Mouse (Mus musculus): ENCODE measurements around the gene Gadd45a. TPM values are rescaled to one million over a fixed set of nuclear protein-coding genes. Genes with fewer than 3 reads are reported as not detected.

Gene Gadd45a
- polyA plus RNA-seq, 1 experiment from 2014 or later = 6.5 TPM

- H3K36me3 ChIP-seq (ENCODE audit: control insufficient read depth, insufficient read depth) = no peaks in the 10 kb centered on the region
- no peak overlapping the region for H3K9ac ChIP-seq (ENCODE audit: low read length)
- no peaks in the 10 kb centered on the region for H3K4me1 ChIP-seq (ENCODE audit: control insufficient read depth, insufficient read depth, low read length)
- 91% methylated on average over 2 of the region's 2 CpGs for WGBS
- no peak overlapping the region for H3K27ac ChIP-seq (ENCODE audit: low read length)
- no peak overlapping the region for H3K4me3 ChIP-seq (ENCODE audit: low read length)
- H3K9me3 ChIP-seq (replicated peaks; ENCODE audit: control insufficient read depth, low read length) = no peaks in the 10 kb centered on the region
- ATAC-seq (replicated peaks; ENCODE audit: extremely low read depth, insufficient read depth, low FRiP score) = no peak
- no peak overlapping the region for H3K4me2 ChIP-seq (ENCODE audit: low read depth, low read length)
- H3K27me3 ChIP-seq (ENCODE audit: control insufficient read depth, insufficient read depth, low read length) = no peaks in the 10 kb centered on the region
These were observed 38.6 kb downstream of the Gadd45a start for GRCm38 (mm10) chr6:66998645-66999044.

- no peak overlapping the region for H3K9ac ChIP-seq (ENCODE audit: low read length)
- no peak overlapping the region for H3K4me2 ChIP-seq (ENCODE audit: low read depth, low read length)
- no peaks in the 10 kb centered on the region for H3K36me3 ChIP-seq (ENCODE audit: control insufficient read depth, insufficient read depth)
- ATAC-seq (replicated peaks; ENCODE audit: extremely low read depth, insufficient read depth, low FRiP score) = no peak
- no peaks in the 10 kb centered on the region for H3K27me3 ChIP-seq (ENCODE audit: control insufficient read depth, insufficient read depth, low read length)
- H3K27ac ChIP-seq (ENCODE audit: low read length) = no peak overlapping the region
- peaks cover 12% of the 10 kb centered on the region for H3K4me1 ChIP-seq (ENCODE audit: control insufficient read depth, insufficient read depth, low read length)
- H3K9me3 ChIP-seq (replicated peaks; ENCODE audit: control insufficient read depth, low read length) = no peaks in the 10 kb centered on the region
- no peak overlapping the region for H3K4me3 ChIP-seq (ENCODE audit: low read length)
- 81% methylated on average over 1 of the region's 1 CpGs for WGBS
These were observed 41.0 kb downstream of the Gadd45a start for GRCm38 (mm10) chr6:66996257-66996656.

- H3K4me1 ChIP-seq (ENCODE audit: control insufficient read depth, insufficient read depth, low read length) = peaks cover 12% of the 10 kb centered on the region
- no peak overlapping the region for H3K4me3 ChIP-seq (ENCODE audit: low read length)
- no peak overlapping the region for H3K4me2 ChIP-seq (ENCODE audit: low read depth, low read length)
- no peaks in the 10 kb centered on the region for H3K27me3 ChIP-seq (ENCODE audit: control insufficient read depth, insufficient read depth, low read length)
- H3K9me3 ChIP-seq (replicated peaks; ENCODE audit: control insufficient read depth, low read length) = no peaks in the 10 kb centered on the region
- no peak overlapping the region for H3K9ac ChIP-seq (ENCODE audit: low read length)
- H3K36me3 ChIP-seq (ENCODE audit: control insufficient read depth, insufficient read depth) = no peaks in the 10 kb centered on the region
- no peak overlapping the region for H3K27ac ChIP-seq (ENCODE audit: low read length)
- ATAC-seq (replicated peaks; ENCODE audit: extremely low read depth, insufficient read depth, low FRiP score) = no peak
- 83% methylated on average over 1 of the region's 1 CpGs for WGBS
These were observed 41.4 kb downstream of the Gadd45a start for GRCm38 (mm10) chr6:66995825-66996224.

DNA sequence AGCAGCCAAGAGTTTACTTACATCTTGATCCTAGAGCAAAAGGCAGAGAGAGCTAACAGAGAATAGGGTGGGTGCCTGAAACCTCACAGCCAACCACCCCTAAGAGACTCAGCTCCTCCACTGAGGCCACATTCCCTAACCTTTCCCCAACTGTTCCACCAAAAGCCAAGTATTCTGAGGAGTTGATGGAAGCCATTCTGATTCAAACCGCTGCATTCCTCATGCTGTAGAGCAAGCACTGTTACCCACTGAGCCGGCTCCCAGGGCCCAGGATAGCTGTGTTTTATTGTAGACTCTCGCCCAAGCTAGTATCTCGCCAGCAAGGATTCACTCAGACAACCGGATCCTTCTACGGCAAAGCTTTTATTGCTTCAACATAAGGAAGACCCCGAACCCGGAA lies 42.3 kb downstream of the Gadd45a start:
- H3K9ac ChIP-seq (ENCODE audit: low read length) = no peak overlapping the region
- no peaks in the 10 kb centered on the region for H3K27me3 ChIP-seq (ENCODE audit: control insufficient read depth, insufficient read depth, low read length)
- no peaks in the 10 kb centered on the region for H3K36me3 ChIP-seq (ENCODE audit: control insufficient read depth, insufficient read depth)
- no peaks in the 10 kb centered on the region for H3K9me3 ChIP-seq (replicated peaks; ENCODE audit: control insufficient read depth, low read length)
- WGBS = 94% methylated on average over 8 of the region's 8 CpGs
- no peak for ATAC-seq (replicated peaks; ENCODE audit: extremely low read depth, insufficient read depth, low FRiP score)
- peaks cover 12% of the 10 kb centered on the region for H3K4me1 ChIP-seq (ENCODE audit: control insufficient read depth, insufficient read depth, low read length)
- no peak overlapping the region for H3K4me3 ChIP-seq (ENCODE audit: low read length)
- H3K27ac ChIP-seq (ENCODE audit: low read length) = no peak overlapping the region
- H3K4me2 ChIP-seq (ENCODE audit: low read depth, low read length) = no peak overlapping the region

- no peak overlapping the region for H3K4me2 ChIP-seq (ENCODE audit: low read depth, low read length)
- WGBS = 69% methylated on average over 8 of the region's 8 CpGs
- no peaks in the 10 kb centered on the region for H3K27me3 ChIP-seq (ENCODE audit: control insufficient read depth, insufficient read depth, low read length)
- no peaks in the 10 kb centered on the region for H3K36me3 ChIP-seq (ENCODE audit: control insufficient read depth, insufficient read depth)
- H3K27ac ChIP-seq (ENCODE audit: low read length) = no peak overlapping the region; the same call in 1 of the 2 replicates
- H3K9me3 ChIP-seq (replicated peaks; ENCODE audit: control insufficient read depth, low read length) = no peaks in the 10 kb centered on the region
- no peak overlapping the region for H3K9ac ChIP-seq (ENCODE audit: low read length)
- peaks cover 12% of the 10 kb centered on the region for H3K4me1 ChIP-seq (ENCODE audit: control insufficient read depth, insufficient read depth, low read length)
- no peak overlapping the region for H3K4me3 ChIP-seq (ENCODE audit: low read length)
- ATAC-seq (replicated peaks; ENCODE audit: extremely low read depth, insufficient read depth, low FRiP score) = no peak
These were observed 44.5 kb downstream of the Gadd45a start for GRCm38 (mm10) chr6:66992786-66993185.

- Histone ChIP-seq H3K4me3 (ENCODE audit: low read length) (no peak overlapping the region), H3K9me3 (replicated peaks; ENCODE audit: control insufficient read depth, low read length) (no peaks in the 10 kb centered on the region), H3K27me3 (ENCODE audit: control insufficient read depth, insufficient read depth, low read length) (no peaks in the 10 kb centered on the region), H3K27ac (ENCODE audit: low read length) (no peak overlapping the region), H3K36me3 (ENCODE audit: control insufficient read depth, insufficient read depth) (no peaks in the 10 kb centered on the region), H3K4me2 (ENCODE audit: low read depth, low read length) (no peak overlapping the region), H3K9ac (ENCODE audit: low read length) (no peak overlapping the region), H3K4me1 (ENCODE audit: control insufficient read depth, insufficient read depth, low read length) (peaks cover 12% of the 10 kb centered on the region)
- WGBS = 31% methylated on average over 9 of the region's 9 CpGs
- no peak for ATAC-seq (replicated peaks; ENCODE audit: extremely low read depth, insufficient read depth, low FRiP score)
These were observed 45.0 kb downstream of the Gadd45a start for GRCm38 (mm10) chr6:66992232-66992631.

DNA sequence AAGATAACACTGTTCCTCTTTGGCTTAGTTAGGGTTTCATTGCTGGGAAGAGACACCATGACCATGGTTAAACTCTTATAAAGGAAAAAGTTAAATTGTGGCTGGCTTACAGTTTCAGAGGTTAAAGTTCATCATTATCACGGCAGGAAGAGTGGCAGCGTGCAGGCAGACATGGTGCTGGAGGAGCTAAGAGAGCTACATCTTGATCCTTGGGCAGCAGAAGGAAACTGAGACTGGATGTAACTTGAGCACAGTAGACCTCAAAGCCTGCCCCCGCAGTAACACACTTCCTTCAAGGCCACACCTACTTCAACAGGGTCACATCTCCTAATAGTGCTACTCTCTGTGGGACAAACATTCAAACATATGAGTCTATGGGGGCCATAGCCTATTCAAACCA lies 47.7 kb downstream of the Gadd45a start:
- Histone ChIP-seq H3K27ac (ENCODE audit: low read length) (no peak overlapping the region), H3K9me3 (replicated peaks; ENCODE audit: control insufficient read depth, low read length) (no peaks in the 10 kb centered on the region), H3K27me3 (ENCODE audit: control insufficient read depth, insufficient read depth, low read length) (no peaks in the 10 kb centered on the region), H3K4me3 (ENCODE audit: low read length) (no peak overlapping the region), H3K4me1 (ENCODE audit: control insufficient read depth, insufficient read depth, low read length) (peaks cover 12% of the 10 kb centered on the region), H3K36me3 (ENCODE audit: control insufficient read depth, insufficient read depth) (no peaks in the 10 kb centered on the region), H3K9ac (ENCODE audit: low read length) (no peak overlapping the region), H3K4me2 (ENCODE audit: low read depth, low read length) (no peak overlapping the region)
- ATAC-seq (replicated peaks; ENCODE audit: extremely low read depth, insufficient read depth, low FRiP score) = no peak
- 60% methylated on average over 3 of the region's 3 CpGs for WGBS

DNA sequence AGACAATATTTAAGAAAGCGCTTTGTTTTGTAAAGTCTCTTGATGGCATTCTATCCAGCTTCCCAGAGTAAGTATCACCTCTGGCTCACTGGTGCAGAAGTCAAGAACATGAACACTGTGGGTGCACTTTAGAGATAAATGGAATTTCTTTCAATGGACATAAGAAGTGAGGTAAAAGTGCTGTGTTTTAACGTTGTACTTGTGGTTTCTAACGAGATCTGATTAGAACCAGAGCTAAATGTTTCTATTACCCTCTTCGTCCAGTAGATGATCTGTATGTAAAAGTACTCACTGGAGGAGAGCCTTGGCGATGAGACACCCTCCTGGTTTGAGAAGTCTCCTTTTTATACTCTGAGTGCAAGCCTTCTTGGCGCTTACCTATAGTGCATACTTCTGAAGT lies 48.2 kb downstream of the Gadd45a start:
- H3K27me3 ChIP-seq (ENCODE audit: control insufficient read depth, insufficient read depth, low read length) = no peaks in the 10 kb centered on the region
- H3K4me2 ChIP-seq (ENCODE audit: low read depth, low read length) = no peak overlapping the region
- H3K4me1 ChIP-seq (ENCODE audit: control insufficient read depth, insufficient read depth, low read length) = peaks cover 12% of the 10 kb centered on the region
- H3K9ac ChIP-seq (ENCODE audit: low read length) = no peak overlapping the region
- H3K4me3 ChIP-seq (ENCODE audit: low read length) = no peak overlapping the region
- no peaks in the 10 kb centered on the region for H3K36me3 ChIP-seq (ENCODE audit: control insufficient read depth, insufficient read depth)
- WGBS = 84% methylated on average over 6 of the region's 6 CpGs
- H3K27ac ChIP-seq (ENCODE audit: low read length) = no peak overlapping the region
- no peak for ATAC-seq (replicated peaks; ENCODE audit: extremely low read depth, insufficient read depth, low FRiP score)
- H3K9me3 ChIP-seq (replicated peaks; ENCODE audit: control insufficient read depth, low read length) = no peaks in the 10 kb centered on the region

DNA sequence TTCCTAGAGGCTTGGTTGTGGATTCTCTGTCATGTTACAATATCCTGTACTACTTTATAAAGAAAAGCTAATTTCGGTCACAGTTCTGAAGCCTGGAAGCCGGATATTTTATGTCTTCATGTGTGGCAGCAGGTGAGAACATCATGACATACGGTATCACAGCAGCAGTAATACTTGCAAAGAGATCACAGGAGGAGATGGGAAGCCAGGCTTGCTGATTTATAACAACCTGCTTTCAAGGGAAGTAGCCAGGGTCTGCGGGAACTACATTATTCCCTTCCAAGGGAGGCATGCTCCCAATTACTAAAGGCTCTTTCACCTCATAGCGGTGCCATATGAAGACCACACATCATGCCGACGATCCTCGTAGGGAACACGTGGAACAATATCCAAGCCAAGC lies 48.9 kb downstream of the Gadd45a start:
- Histone ChIP-seq H3K4me1 (ENCODE audit: control insufficient read depth, insufficient read depth, low read length) (peaks cover 12% of the 10 kb centered on the region), H3K36me3 (ENCODE audit: control insufficient read depth, insufficient read depth) (no peaks in the 10 kb centered on the region), H3K9me3 (replicated peaks; ENCODE audit: control insufficient read depth, low read length) (no peaks in the 10 kb centered on the region), H3K27ac (ENCODE audit: low read length) (no peak overlapping the region), H3K4me3 (ENCODE audit: low read length) (no peak overlapping the region), H3K9ac (ENCODE audit: low read length) (no peak overlapping the region), H3K27me3 (ENCODE audit: control insufficient read depth, insufficient read depth, low read length) (no peaks in the 10 kb centered on the region), H3K4me2 (ENCODE audit: low read depth, low read length) (no peak overlapping the region)
- whole genome bisulfite sequencing = 89% methylated on average over 9 of the region's 9 CpGs
- no peak for ATAC-seq (replicated peaks; ENCODE audit: extremely low read depth, insufficient read depth, low FRiP score)

- no peaks in the 10 kb centered on the region for H3K9me3 ChIP-seq (replicated peaks; ENCODE audit: control insufficient read depth, low read length)
- H3K4me3 ChIP-seq (ENCODE audit: low read length) = no peak overlapping the region
- 61% methylated on average over 3 of the region's 3 CpGs for WGBS
- ATAC-seq (replicated peaks; ENCODE audit: extremely low read depth, insufficient read depth, low FRiP score) = no peak; the same call in 1 of the 2 replicates
- no peaks in the 10 kb centered on the region for H3K27me3 ChIP-seq (ENCODE audit: control insufficient read depth, insufficient read depth, low read length)
- H3K4me2 ChIP-seq (ENCODE audit: low read depth, low read length) = no peak overlapping the region
- no peak overlapping the region for H3K9ac ChIP-seq (ENCODE audit: low read length)
- no peak overlapping the region for H3K27ac ChIP-seq (ENCODE audit: low read length)
- peaks cover 8% of the 10 kb centered on the region for H3K4me1 ChIP-seq (ENCODE audit: control insufficient read depth, insufficient read depth, low read length)
- H3K36me3 ChIP-seq (ENCODE audit: control insufficient read depth, insufficient read depth) = no peaks in the 10 kb centered on the region
These were observed 49.6 kb downstream of the Gadd45a start for GRCm38 (mm10) chr6:66987643-66988042.
